Mouse (Mus musculus) liver, embryonic 11.5 days (tissue): Measurements from ENCODE around the gene Tnnt1. TPM values are rescaled to one million over a fixed set of nuclear protein-coding genes. Genes with fewer than 3 reads are reported as not detected.

ENCODE experiments used
- ATAC-seq: fragments of 200-750 bp; cut with Nextera tagmentation; replicated peaks from 2 replicates; pipeline ENCODE4 v1.8.0; 2017; ENCODE audit warnings: moderate number of reproducible peaks, mild to moderate bottlenecking, moderate TSS enrichment, moderate library complexity; ENCODE audit not compliant: low FRiP score
- DNase-seq: peaks from one replicate; pipeline ENCODE4 v3.0.0-alpha.2; 2017; ENCODE audit warnings: low spot score
- H3K27ac ChIP-seq: fragments of 300-500 bp; sonication (generic); 2 replicates; pipeline ENCODE4 v1.5.1; 2014; ENCODE audit warnings: mild to moderate bottlenecking, low read depth, low read length, control low read depth
- H3K27me3 ChIP-seq: fragments of 300-500 bp; sonication (generic); replicated peaks from 2 replicates; pipeline ENCODE4 v1.6.1; 2014; ENCODE audit warnings: low read length, mixed read lengths; ENCODE audit not compliant: control insufficient read depth, insufficient read depth
- H3K36me3 ChIP-seq: fragments of 300-500 bp; sonication (generic); 2 replicates; pipeline ENCODE4 v1.6.1; 2014; ENCODE audit warnings: mild to moderate bottlenecking, low read length, moderate library complexity, mixed read lengths; ENCODE audit not compliant: control insufficient read depth, insufficient read depth
- H3K4me1 ChIP-seq: fragments of 300-500 bp; sonication (generic); replicated peaks from 2 replicates; pipeline ENCODE4 v1.6.1; 2014; ENCODE audit warnings: low read length, mixed read lengths; ENCODE audit not compliant: control insufficient read depth, insufficient read depth
- H3K4me2 ChIP-seq: fragments of 300-500 bp; sonication (generic); 2 replicates; pipeline ENCODE4 v1.6.1; 2014; ENCODE audit warnings: mild to moderate bottlenecking, control low read depth, moderate library complexity
- H3K4me3 ChIP-seq: fragments of 300-500 bp; sonication (generic); 2 replicates; pipeline ENCODE4 v1.5.1; 2014; ENCODE audit warnings: low read depth, low read length, control low read depth
- H3K9ac ChIP-seq: fragments of 300-500 bp; sonication (generic); 2 replicates; pipeline ENCODE4 v1.6.1; 2014; ENCODE audit warnings: low read depth, low read length, control low read depth
- H3K9me3 ChIP-seq: fragments of 300-500 bp; sonication (generic); 2 replicates; pipeline ENCODE4 v1.6.1; 2016; ENCODE audit warnings: low read length, inconsistent platforms, mixed read lengths; ENCODE audit not compliant: control insufficient read depth
- WGBS: fragments of 180-500 bp; shearing (Covaris S2); extraction: QIAGEN DNeasy Blood & Tissue Kit; methylation state at CpG from one replicate; pipeline ENCODE4 v1.1.7; 2014; 5-methylcytosine and 5-hydroxymethylcytosine counted together
- polyA plus RNA-seq: library from polyadenylated mRNA; unstranded; fragments of >200 nt; fragmentation: Nextera tagmentation; extraction: Ambion mirVana; gene quantifications from 2 replicates; pipeline ENCODE4 v1.2.1, GENCODE M21; 2014

Gene Tnnt1
- polyA plus RNA-seq, 1 experiment from 2014 or later: 27.7 TPM

GRCm38 (mm10) chr7:4513236-4513635 lies 2.9 kb downstream of the Tnnt1 start:
- Histone ChIP-seq H3K36me3 (no peaks in the 10 kb centered on the region), H3K9ac (no peak overlapping the region), H3K4me3 (no peak overlapping the region), H3K4me2 (no peak overlapping the region), H3K27ac (no peak overlapping the region), H3K27me3 (no peaks in the 10 kb centered on the region), H3K9me3 (no peaks in the 10 kb centered on the region), H3K4me1 (peaks cover 16% of the 10 kb centered on the region)
- DNase-seq: peak; percentile 46
- 0 out of 2 replicates have a peak, but pooled peaks have one; percentile 9 for ATAC-seq
- 24% methylated on average over 13 of the region's 13 CpGs for WGBS

- H3K4me2 ChIP-seq: no peak overlapping the region
- H3K36me3 ChIP-seq: no peaks in the 10 kb centered on the region
- H3K4me1 ChIP-seq: peaks cover 18% of the 10 kb centered on the region
- no peak overlapping the region for H3K4me3 ChIP-seq
- H3K9me3 ChIP-seq: no peaks in the 10 kb centered on the region
- H3K27me3 ChIP-seq: no peaks in the 10 kb centered on the region
- DNase-seq: no peak
- H3K9ac ChIP-seq: no peak overlapping the region
- H3K27ac ChIP-seq: no peak overlapping the region
- WGBS: 77% methylated on average over 8 of the region's 8 CpGs
- no peak for ATAC-seq
These were observed 4.5 kb downstream of the Tnnt1 start for GRCm38 (mm10) chr7:4511489-4512224.

GRCm38 (mm10) chr7:4509863-4510608 lies 6.1 kb downstream of the Tnnt1 start:
- ATAC-seq (peak; percentile 75), DNase-seq (peak; percentile 75)
- Histone ChIP-seq H3K36me3 (no peaks in the 10 kb centered on the region), H3K4me2 (peak overlapping the region; percentile 53), H3K4me3 (peak overlapping the region; percentile 1), H3K9me3 (no peaks in the 10 kb centered on the region), H3K27ac (no peak overlapping the region), H3K9ac (0 out of 2 replicates have a peak overlapping the region, but pooled peaks have one; percentile 0), H3K27me3 (no peaks in the 10 kb centered on the region), H3K4me1 (peaks cover 13% of the 10 kb centered on the region)
- WGBS: 21% methylated on average over 24 of the region's 24 CpGs

- Histone ChIP-seq H3K9me3 (no peaks in the 10 kb centered on the region), H3K4me3 (no peak overlapping the region), H3K27ac (no peak overlapping the region), H3K4me2 (peak overlapping the region; percentile 53), H3K4me1 (peaks cover 24% of the 10 kb centered on the region), H3K27me3 (no peaks in the 10 kb centered on the region), H3K36me3 (no peaks in the 10 kb centered on the region), H3K9ac (no peak overlapping the region)
- 56% methylated on average over 8 of the region's 8 CpGs for WGBS
- ATAC-seq: no peak
- DNase-seq: no peak
These were observed 7.5 kb downstream of the Tnnt1 start for GRCm38 (mm10) chr7:4508739-4509116.

- Histone ChIP-seq H3K27ac (no peak overlapping the region), H3K4me1 (peaks cover 24% of the 10 kb centered on the region), H3K4me3 (no peak overlapping the region), H3K4me2 (peak overlapping the region; percentile 22; the same call in 1 of the 2 replicates), H3K9ac (no peak overlapping the region), H3K9me3 (no peaks in the 10 kb centered on the region), H3K36me3 (no peaks in the 10 kb centered on the region), H3K27me3 (no peaks in the 10 kb centered on the region)
- DNase-seq (no peak), ATAC-seq (no peak)
- WGBS: 76% methylated on average over 27 of the region's 32 CpGs
These were observed 8.0 kb downstream of the Tnnt1 start for GRCm38 (mm10) chr7:4508062-4508738.

DNA sequence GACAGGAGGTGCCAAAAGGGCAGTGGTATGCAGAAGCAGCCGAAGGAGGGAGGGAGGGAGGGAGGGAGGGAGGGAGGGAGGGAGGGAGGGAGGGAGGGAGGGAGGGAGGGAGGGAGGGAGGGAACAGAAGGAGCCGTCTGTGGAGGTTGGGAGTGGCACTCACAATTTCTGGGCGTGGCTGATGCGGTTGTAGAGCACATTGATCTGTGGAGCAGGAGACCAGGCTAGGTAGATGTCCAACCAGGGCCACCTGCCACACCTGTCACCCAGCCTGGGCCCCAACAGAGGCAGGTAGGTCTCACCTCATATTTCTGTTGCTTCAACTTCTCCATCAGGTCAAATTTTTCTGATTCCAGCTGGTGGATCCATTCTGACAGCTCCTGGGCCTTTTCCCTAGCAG lies 9.0 kb downstream of the Tnnt1 start:
- Histone ChIP-seq H3K9ac (no peak overlapping the region), H3K9me3 (no peaks in the 10 kb centered on the region), H3K4me1 (peaks cover 24% of the 10 kb centered on the region), H3K27me3 (no peaks in the 10 kb centered on the region), H3K4me3 (no peak overlapping the region), H3K4me2 (no peak overlapping the region), H3K27ac (peak overlapping the region; percentile 21; the same call in 1 of the 2 replicates), H3K36me3 (no peaks in the 10 kb centered on the region)
- DNase-seq (no peak), ATAC-seq (no peak)
- WGBS: 33% methylated on average over 4 of the region's 4 CpGs

- Histone ChIP-seq H3K9ac (peak overlapping the region; percentile 31; the same call in 1 of the 2 replicates), H3K9me3 (no peaks in the 10 kb centered on the region), H3K4me2 (peak overlapping the region; percentile 47), H3K4me1 (peaks cover 31% of the 10 kb centered on the region), H3K27me3 (no peaks in the 10 kb centered on the region), H3K27ac (peak overlapping the region; percentile 74), H3K4me3 (0 out of 2 replicates have a peak overlapping the region, but pooled peaks have one; percentile 6), H3K36me3 (no peaks in the 10 kb centered on the region)
- DNase-seq (no peak), ATAC-seq (no peak)
- 30% methylated on average over 11 of the region's 11 CpGs for WGBS
These were observed 11.3 kb downstream of the Tnnt1 start for GRCm38 (mm10) chr7:4504646-4505435.

DNA sequence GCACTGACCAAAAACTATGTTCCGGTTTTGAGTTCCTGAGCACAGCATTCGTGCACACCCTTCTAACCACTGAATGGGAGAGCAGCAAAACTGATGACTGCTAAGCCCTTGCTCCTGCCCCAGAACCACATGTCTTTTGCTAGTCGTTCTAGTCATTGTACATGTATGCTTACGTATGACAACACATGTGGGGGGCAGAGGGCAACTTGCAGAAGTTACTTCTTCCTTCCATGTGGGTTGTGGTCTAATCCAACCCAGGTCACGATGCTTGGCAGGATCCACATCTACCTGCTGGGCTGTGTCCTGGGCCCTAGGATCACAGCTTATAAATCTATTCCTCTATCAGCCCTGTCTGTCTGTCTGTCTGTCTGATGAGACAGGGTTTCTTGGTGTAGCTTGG lies 12.3 kb downstream of the Tnnt1 start:
- no peaks in the 10 kb centered on the region for H3K9me3 ChIP-seq
- peak overlapping the region; percentile 74 for H3K27ac ChIP-seq
- no peak overlapping the region for H3K4me3 ChIP-seq
- DNase-seq: no peak
- ATAC-seq: no peak
- H3K4me1 ChIP-seq: peaks cover 36% of the 10 kb centered on the region
- H3K9ac ChIP-seq: no peak overlapping the region
- 57% methylated on average over 5 of the region's 5 CpGs for WGBS
- H3K4me2 ChIP-seq: no peak overlapping the region
- H3K36me3 ChIP-seq: no peaks in the 10 kb centered on the region
- no peaks in the 10 kb centered on the region for H3K27me3 ChIP-seq
